Mouse (Mus musculus) heart, postnatal 0 days (tissue): ENCODE results near the gene Blzf1. TPM values are rescaled to one million over a fixed set of nuclear protein-coding genes. Genes with fewer than 3 reads are reported as not detected.

ENCODE experiments used
- ATAC-seq: fragments of 200-750 bp; cut with Nextera tagmentation; 2 replicates; pipeline ENCODE4 v1.8.0; 2017; ENCODE audit warnings: low read depth, moderate number of reproducible peaks, moderate library complexity; ENCODE audit not compliant: insufficient read depth
- DNase-seq: peaks from one replicate; pipeline ENCODE4 v3.0.0-alpha.2; 2016; ENCODE audit warnings: low spot score
- H3K27ac ChIP-seq: fragments of 300-500 bp; sonication (generic); 2 replicates; pipeline ENCODE4 v1.5.1; 2014; ENCODE audit warnings: low read depth, mild to moderate bottlenecking
- H3K27me3 ChIP-seq: fragments of 300-500 bp; sonication (generic); 2 replicates; pipeline ENCODE4 v1.6.1; 2014; ENCODE audit warnings: low read length, mixed read lengths; ENCODE audit not compliant: control insufficient read depth, insufficient read depth
- H3K36me3 ChIP-seq: fragments of 300-500 bp; sonication (generic); replicated peaks from 2 replicates; pipeline ENCODE4 v1.6.1; 2014; ENCODE audit warnings: low read length, mixed read lengths; ENCODE audit not compliant: control insufficient read depth, insufficient read depth
- H3K4me1 ChIP-seq: fragments of 300-500 bp; sonication (generic); 2 replicates; pipeline ENCODE4 v1.6.1; 2014; ENCODE audit warnings: antibody characterized with exemption; ENCODE audit not compliant: control insufficient read depth, insufficient read depth
- H3K4me2 ChIP-seq: fragments of 300-500 bp; sonication (generic); 2 replicates; pipeline ENCODE4 v1.6.1; 2014; ENCODE audit warnings: low read depth, mild to moderate bottlenecking, low read length, moderate library complexity
- H3K4me3 ChIP-seq: fragments of 300-500 bp; sonication (generic); 2 replicates; pipeline ENCODE4 v1.5.1; 2014; ENCODE audit warnings: low read depth, low read length
- H3K9ac ChIP-seq: fragments of 300-500 bp; sonication (generic); replicated peaks from 2 replicates; pipeline ENCODE4 v1.6.1; 2014; ENCODE audit warnings: low read depth, low read length, mixed read lengths
- H3K9me3 ChIP-seq: fragments of 300-500 bp; sonication (generic); replicated peaks from 2 replicates; pipeline ENCODE4 v1.6.1; 2016; ENCODE audit warnings: low read length; ENCODE audit not compliant: control insufficient read depth
- CTCF ChIP-seq: IDR thresholded peaks from 2 replicates; pipeline ENCODE4 v1.5.1; 2016; ENCODE audit warnings: antibody characterized with exemption, control low read depth, low read depth
- EP300 ChIP-seq: IDR thresholded peaks from 2 replicates; pipeline ENCODE4 v1.6.1; 2016; ENCODE audit warnings: antibody characterized with exemption, low read depth
- WGBS: fragments of 180-500 bp; shearing (Covaris S2); extraction: QIAGEN DNeasy Blood & Tissue Kit; methylation state at CpG from one replicate; pipeline ENCODE4 v1.1.7; 2014; 5-methylcytosine and 5-hydroxymethylcytosine counted together
- polyA plus RNA-seq: library from polyadenylated mRNA; unstranded; fragments of >200 nt; fragmentation: Nextera tagmentation; extraction: Ambion mirVana; gene quantifications from 2 replicates; pipeline ENCODE4 v1.2.1, GENCODE M21; 2015
- total RNA-seq: library from RNA; depleted of rRNA; stranded (reverse); fragments of >200 nt; gene quantifications from 2 replicates; pipeline ENCODE4 v1.2.3, GENCODE M21; 2014; ENCODE audit warnings: low replicate concordance

Gene Blzf1
- total and polyA plus RNA-seq, 2 experiments from 2014 or later = 16.3 to 27.3 TPM

GRCm38 (mm10) chr1:164327764-164328163 is 20.5 kb upstream of the Blzf1 start:
- TF ChIP-seq CTCF (no peak), EP300 (no peak)
- H3K27ac ChIP-seq = no peak overlapping the region
- H3K27me3 ChIP-seq = no peaks in the 10 kb centered on the region
- H3K4me3 ChIP-seq = no peak overlapping the region
- no peaks in the 10 kb centered on the region for H3K4me1 ChIP-seq
- DNase-seq (no peak), ATAC-seq (no peak)
- no peaks in the 10 kb centered on the region for H3K36me3 ChIP-seq
- H3K4me2 ChIP-seq = no peak overlapping the region
- H3K9ac ChIP-seq = no peak overlapping the region
- no peaks in the 10 kb centered on the region for H3K9me3 ChIP-seq
- WGBS = 69% methylated on average over 7 of the region's 7 CpGs

GRCm38 (mm10) chr1:164326600-164327155 is 19.4 kb upstream of the Blzf1 start:
- Histone ChIP-seq H3K9me3 (no peaks in the 10 kb centered on the region), H3K4me3 (no peak overlapping the region), H3K4me2 (no peak overlapping the region), H3K27me3 (no peaks in the 10 kb centered on the region), H3K9ac (no peak overlapping the region), H3K27ac (no peak overlapping the region), H3K36me3 (no peaks in the 10 kb centered on the region), H3K4me1 (no peaks in the 10 kb centered on the region)
- TF ChIP-seq CTCF (no peak), EP300 (no peak)
- 68% methylated on average over 6 of the region's 6 CpGs for WGBS
- DNase-seq (no peak), ATAC-seq (no peak)

- WGBS = 90% methylated on average over 2 of the region's 2 CpGs
Measured at GRCm38 (mm10) chr1:164324878-164325277, 17.6 kb upstream of the Blzf1 start.

GRCm38 (mm10) chr1:164324221-164324620 is 16.9 kb upstream of the Blzf1 start:
- Histone ChIP-seq H3K9ac (no peak overlapping the region), H3K9me3 (no peaks in the 10 kb centered on the region), H3K27me3 (no peaks in the 10 kb centered on the region), H3K27ac (no peak overlapping the region), H3K4me3 (no peak overlapping the region), H3K4me2 (no peak overlapping the region), H3K36me3 (no peaks in the 10 kb centered on the region), H3K4me1 (no peaks in the 10 kb centered on the region; the same call in 1 of the 2 replicates)
- TF ChIP-seq CTCF (no peak), EP300 (no peak)
- WGBS = 90% methylated on average over 4 of the region's 4 CpGs
- DNase-seq = no peak
- ATAC-seq = no peak

More at GRCm38 (mm10) chr1:164324878-164325277, 17.6 kb upstream of the Blzf1 start:
- no peak for TF ChIP-seq CTCF
- TF ChIP-seq EP300 = no peak
- Histone ChIP-seq H3K4me3 (no peak overlapping the region), H3K4me1 (no peaks in the 10 kb centered on the region; the same call in 1 of the 2 replicates), H3K4me2 (no peak overlapping the region), H3K9me3 (no peaks in the 10 kb centered on the region), H3K36me3 (no peaks in the 10 kb centered on the region), H3K9ac (no peak overlapping the region), H3K27ac (no peak overlapping the region), H3K27me3 (no peaks in the 10 kb centered on the region)
- DNase-seq (no peak), ATAC-seq (no peak)

GRCm38 (mm10) chr1:164322987-164323650 is 15.8 kb upstream of the Blzf1 start:
- WGBS = 66% methylated on average over 8 of the region's 8 CpGs
- no peak for TF ChIP-seq CTCF
- no peak for TF ChIP-seq EP300

More at GRCm38 (mm10) chr1:164322987-164323650, 15.8 kb upstream of the Blzf1 start:
- Histone ChIP-seq H3K9ac (no peak overlapping the region), H3K4me2 (no peak overlapping the region), H3K4me1 (no peaks in the 10 kb centered on the region; the same call in 1 of the 2 replicates), H3K36me3 (no peaks in the 10 kb centered on the region), H3K9me3 (no peaks in the 10 kb centered on the region), H3K27me3 (no peaks in the 10 kb centered on the region), H3K4me3 (no peak overlapping the region), H3K27ac (no peak overlapping the region)
- no peak for ATAC-seq
- DNase-seq = no peak
